Mouse (Mus musculus): ENCODE measurements around the gene Gm4214.
"Not testable (repeated sequence)": the region's sequence is repeated elsewhere in the genome, so short reads cannot be mapped to it uniquely, and the experiment has no call there.

Gm4214 gene

DNA sequence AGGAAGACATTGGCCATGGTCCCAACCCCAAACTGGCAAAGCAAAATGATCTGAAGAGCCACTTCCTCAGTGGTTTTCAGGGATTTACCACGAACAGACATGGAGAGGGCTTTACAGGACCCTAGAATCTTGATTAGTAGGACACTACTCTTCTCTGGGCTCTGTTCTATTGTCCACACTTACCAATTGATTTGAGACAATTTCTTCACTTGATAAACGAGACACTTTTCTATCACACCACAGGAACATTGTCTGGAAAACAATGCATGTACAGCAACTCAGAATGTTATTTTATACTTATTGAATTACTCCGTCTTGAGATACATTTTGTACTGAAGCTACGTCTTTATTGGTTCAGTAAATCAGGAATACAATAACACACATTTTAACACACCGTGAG is at the start of gene Gm4214:
TSS of gene Gm4214 (minus strand) at position 101 of the 400 bp plus-strand sequence.
- not testable (repeated sequence) for DNase-seq (ENCODE audit: low spot score)

- not testable (repeated sequence) for DNase-seq (ENCODE audit: low spot score)
These were observed 35.4 kb upstream of the Gm4214 start, which contains the start of gene Gm4216 for GRCm38 (mm10) chr7:23019823-23020222. Gene Gm4216, minus strand, starts transcription at chr7:23019923.
